Mouse (Mus musculus): ENCODE results near the gene Pcdh11x.
"Not testable (repeated sequence)": the region's sequence is repeated elsewhere in the genome, so short reads cannot be mapped to it uniquely, and the experiment has no call there.

Gene Pcdh11x

GRCm38 (mm10) chrX:120290011-120290899, at the start of gene Pcdh11x:
Gene Pcdh11x, plus strand, starts transcription at chrX:120290259.
- no peak for DNase-seq

- DNase-seq, result no peak
Observed at GRCm38 (mm10) chrX:120260089-120260488, 30.0 kb upstream of the Pcdh11x start.

- no peak for DNase-seq
Observed at GRCm38 (mm10) chrX:120285522-120285921, 4.5 kb upstream of the Pcdh11x start.

GRCm38 (mm10) chrX:120287502-120287901, 2.6 kb upstream of the Pcdh11x start:
- no peak for DNase-seq

- DNase-seq, result no peak
Observed at GRCm38 (mm10) chrX:120290900-120291280, 831 bp downstream of the Pcdh11x start.

GRCm38 (mm10) chrX:120291696-120292095, 1.6 kb downstream of the Pcdh11x start:
- no peak for DNase-seq

GRCm38 (mm10) chrX:120292832-120293750, 3.0 kb downstream of the Pcdh11x start:
- no peak for DNase-seq

- no peak for DNase-seq
Observed at GRCm38 (mm10) chrX:120301469-120302175, 11.6 kb downstream of the Pcdh11x start.

- not testable (repeated sequence) for DNase-seq
Observed at GRCm38 (mm10) chrX:120312995-120313394, 22.9 kb downstream of the Pcdh11x start, which contains the start of gene H2afb3. Gene H2afb3, minus strand, starts transcription at chrX:120313095.

GRCm38 (mm10) chrX:120466225-120466624, 176.2 kb downstream of the Pcdh11x start:
- DNase-seq, result no peak

GRCm38 (mm10) chrX:120486428-120486827, 196.4 kb downstream of the Pcdh11x start:
- no peak for DNase-seq

GRCm38 (mm10) chrX:120524986-120525385, 234.9 kb downstream of the Pcdh11x start:
- DNase-seq, result no peak

- no peak for DNase-seq
Observed at GRCm38 (mm10) chrX:120599309-120599708, 309.2 kb downstream of the Pcdh11x start.

GRCm38 (mm10) chrX:120618460-120618859, 328.4 kb downstream of the Pcdh11x start:
- no peak for DNase-seq

- DNase-seq, result not testable (repeated sequence)
Observed at GRCm38 (mm10) chrX:120670236-120670635, 380.2 kb downstream of the Pcdh11x start.

- no peak for DNase-seq
Observed at GRCm38 (mm10) chrX:120734144-120734543, 444.1 kb downstream of the Pcdh11x start.

- no peak for DNase-seq
Observed at GRCm38 (mm10) chrX:120735792-120736191, 445.7 kb downstream of the Pcdh11x start.

- DNase-seq, result no peak
Observed at GRCm38 (mm10) chrX:120944556-120944955, 654.5 kb downstream of the Pcdh11x start.

Data from thymus, adult 18-20 months (tissue).